Mouse (Mus musculus) liver, adult 2 months (tissue): Measurements from ENCODE around the gene D430041D05Rik. TPM values are rescaled to one million over a fixed set of nuclear protein-coding genes. Genes with fewer than 3 reads are reported as not detected.
"Not testable (repeated sequence)": the region's sequence is repeated elsewhere in the genome, so short reads cannot be mapped to it uniquely, and the experiment has no call there.

ENCODE experiments used
- DNase-seq: peaks from one replicate; pipeline ENCODE4 v3.0.0-alpha.2; 2011; ENCODE audit warnings: low read depth, low spot score; ENCODE audit errors: extremely low read depth
- H3K27ac ChIP-seq: fragments of 200-500 bp; replicated peaks from 2 replicates; pipeline ENCODE4 v1.5.1; 2012; ENCODE audit warnings: low read depth, mild to moderate bottlenecking, control low read depth, inconsistent platforms, low read length; ENCODE audit not compliant: insufficient read depth
- H3K27me3 ChIP-seq: fragments of 200-500 bp; 2 replicates; pipeline ENCODE4 v1.6.1; 2012; ENCODE audit warnings: mild to moderate bottlenecking, moderate library complexity, low read length, inconsistent platforms; ENCODE audit not compliant: control insufficient read depth, insufficient read depth
- H3K36me3 ChIP-seq: fragments of 200-500 bp; 2 replicates; pipeline ENCODE4 v1.6.1; 2012; ENCODE audit warnings: low read length, inconsistent platforms; ENCODE audit not compliant: control insufficient read depth, insufficient read depth
- H3K4me1 ChIP-seq: fragments of 200-500 bp; 2 replicates; pipeline ENCODE4 v1.6.1; 2011; ENCODE audit warnings: low read length; ENCODE audit not compliant: control insufficient read depth, insufficient read depth
- H3K4me3 ChIP-seq: fragments of 200-500 bp; 2 replicates; pipeline ENCODE4 v1.5.1; 2011; ENCODE audit warnings: low read depth, mild to moderate bottlenecking, control low read depth, low read length, moderate library complexity; ENCODE audit not compliant: insufficient read depth
- H3K79me2 ChIP-seq: fragments of 200-500 bp; 2 replicates; pipeline ENCODE4 v1.6.1; 2012; ENCODE audit warnings: inconsistent platforms, mild to moderate bottlenecking, low read length, moderate library complexity; ENCODE audit not compliant: control insufficient read depth, insufficient read depth
- H3K9ac ChIP-seq: fragments of 200-500 bp; 2 replicates; pipeline ENCODE4 v1.6.1; 2012; ENCODE audit warnings: low read depth, mild to moderate bottlenecking, control low read depth, inconsistent platforms, low read length
- CTCF ChIP-seq: fragments of 200-500 bp; IDR thresholded peaks from 2 replicates; pipeline ENCODE4 v1.5.1; 2011; ENCODE audit warnings: low read depth, low read length, control low read depth
- POLR2A ChIP-seq: fragments of 200-500 bp; IDR thresholded peaks from 2 replicates; pipeline ENCODE4 v1.6.1; 2011; ENCODE audit warnings: low read length, control low read depth; ENCODE audit not compliant: insufficient read depth; ENCODE audit errors: extremely low read depth
- WGBS: fragments of 180-500 bp; shearing (Covaris S2); methylation state at CpG from one replicate; pipeline ENCODE4 v1.1.7; 2018; 5-methylcytosine and 5-hydroxymethylcytosine counted together
- polyA plus RNA-seq: library from polyadenylated mRNA; depleted of rRNA; stranded (reverse); fragments of >200 nt; gene quantifications from 2 replicates; pipeline ENCODE4 v1.2.3, GENCODE M21; 2012; rRNA removed
- total RNA-seq: library from RNA; depleted of rRNA; stranded (reverse); fragments of >200 nt; gene quantifications from 2 replicates; pipeline ENCODE4 v1.2.3, GENCODE M21; 2014; rRNA removed

D430041D05Rik gene
- total and polyA plus RNA-seq, 2 experiments = not detected

DNA sequence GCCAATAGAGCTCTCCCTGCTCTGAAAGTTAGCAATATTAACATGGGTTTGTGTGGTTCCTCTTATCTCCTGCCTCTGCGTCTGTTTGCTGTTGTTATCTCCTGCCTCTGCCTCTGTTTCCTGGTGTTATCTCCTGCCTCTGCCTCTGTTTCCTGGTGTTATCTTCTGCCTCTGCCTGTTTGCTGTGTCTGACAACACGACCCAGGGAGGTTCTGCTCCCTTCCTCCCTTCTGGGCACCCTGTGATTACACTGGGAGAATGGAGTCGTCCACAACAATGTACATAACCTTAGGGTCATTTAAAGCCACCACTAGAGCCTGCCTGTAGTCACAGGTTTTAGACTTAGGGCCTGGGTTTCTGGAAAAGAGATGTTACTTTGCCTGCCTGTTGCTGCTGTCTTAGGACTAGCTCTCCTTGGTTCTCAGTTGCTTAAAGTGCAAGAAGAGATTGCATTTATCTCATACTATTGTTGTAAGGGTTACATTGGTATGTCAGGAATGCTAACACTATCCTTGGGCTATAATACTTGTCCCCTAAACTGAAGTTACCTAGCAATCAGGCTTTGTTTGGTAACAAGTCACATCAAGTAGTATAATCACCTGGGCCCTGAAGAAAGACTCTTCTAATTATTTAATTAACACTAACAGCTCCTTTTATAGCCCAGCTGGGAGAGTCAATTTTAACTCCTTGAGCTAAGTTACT is 312.1 kb downstream of the D430041D05Rik start:
- no peaks in the 10 kb centered on the region for H3K27me3 ChIP-seq
- H3K36me3 ChIP-seq = no peaks in the 10 kb centered on the region
- no peak overlapping the region for H3K9ac ChIP-seq
- DNase-seq = no peak
- TF ChIP-seq POLR2A = no peak
- TF ChIP-seq CTCF = no peak
- H3K4me3 ChIP-seq = no peak overlapping the region
- H3K79me2 ChIP-seq = peaks cover 12% of the 10 kb centered on the region; the same call in 1 of the 2 replicates
- peak overlapping the region; percentile 46; the same call in 1 of the 2 replicates for H3K27ac ChIP-seq
- 8% methylated on average over 3 of the region's 3 CpGs for WGBS
- H3K4me1 ChIP-seq = peaks cover 11% of the 10 kb centered on the region

GRCm38 (mm10) chr2:104097396-104097795 is 313.4 kb downstream of the D430041D05Rik start:
- not testable (repeated sequence) for H3K4me1 ChIP-seq, DNase-seq, H3K27ac ChIP-seq, H3K79me2 ChIP-seq, H3K4me3 ChIP-seq, H3K36me3 ChIP-seq, H3K27me3 ChIP-seq, H3K9ac ChIP-seq
- 86% methylated on average over 4 of the region's 4 CpGs for WGBS

DNA sequence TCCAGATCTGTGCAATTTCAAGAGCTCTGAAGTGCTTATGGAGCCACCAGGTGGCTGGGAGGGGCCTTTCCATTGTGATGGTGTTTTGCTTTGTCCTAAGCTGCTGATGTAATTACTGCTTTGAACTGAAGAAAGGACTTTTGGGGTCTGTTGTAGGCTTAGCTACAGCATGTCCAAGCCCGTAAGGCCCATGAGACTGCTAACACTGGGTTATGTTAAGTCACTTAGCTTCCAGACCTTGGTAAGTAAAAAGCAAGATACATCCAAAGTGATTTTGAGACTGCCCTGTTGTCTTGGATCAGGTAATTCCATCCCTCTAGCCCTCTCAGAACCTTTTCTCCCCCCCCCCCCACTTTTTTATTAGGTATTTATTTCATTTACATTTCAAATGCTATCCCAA is 314.0 kb downstream of the D430041D05Rik start:
- not testable (repeated sequence) for H3K36me3 ChIP-seq, H3K79me2 ChIP-seq, H3K4me1 ChIP-seq, H3K27me3 ChIP-seq, H3K27ac ChIP-seq, DNase-seq
- peak overlapping the region; percentile 80; the same call in 1 of the 2 replicates for H3K4me3 ChIP-seq
- 75% methylated on average over 1 of the region's 1 CpGs for WGBS
- peak overlapping the region; percentile 38; the same call in 1 of the 2 replicates for H3K9ac ChIP-seq

GRCm38 (mm10) chr2:104096256-104096655 is 314.6 kb downstream of the D430041D05Rik start:
- Histone ChIP-seq H3K27me3 (no peaks in the 10 kb centered on the region), H3K9ac (peak overlapping the region; percentile 88), H3K79me2 (no peaks in the 10 kb centered on the region; the same call in 1 of the 2 replicates), H3K4me3 (peak overlapping the region; percentile 80), H3K4me1 (peaks cover 4% of the 10 kb centered on the region), H3K36me3 (no peaks in the 10 kb centered on the region), H3K27ac (peak overlapping the region; percentile 85)
- TF ChIP-seq POLR2A (no peak), CTCF (no peak)
- no peak for DNase-seq
- WGBS = 10% methylated on average over 10 of the region's 10 CpGs

- H3K27ac ChIP-seq = peak within 1 kb of the TSS; percentile 85
- H3K36me3 ChIP-seq = no peaks in the 10 kb centered on the region
- H3K9ac ChIP-seq = peak within 1 kb of the TSS; percentile 88
- DNase-seq = peak; percentile 94
- H3K4me3 ChIP-seq = peak within 1 kb of the TSS; percentile 80
- peak; percentile 56; the same call in 1 of the 2 replicates for TF ChIP-seq POLR2A
- TF ChIP-seq CTCF = no peak
- no peaks in the 10 kb centered on the region; the same call in 1 of the 2 replicates for H3K79me2 ChIP-seq
- H3K27me3 ChIP-seq = no peaks in the 10 kb centered on the region
- 2% methylated on average over 15 of the region's 15 CpGs for WGBS
- H3K4me1 ChIP-seq = peaks cover 4% of the 10 kb centered on the region
Observed at GRCm38 (mm10) chr2:104095741-104096213, 315.0 kb downstream of the D430041D05Rik start, which contains the start of gene Cd59a. Cd59a (plus strand) TSS chr2:104095801.

- H3K4me1 ChIP-seq = 0 out of 2 replicates have a peak, but pooled peaks cover 1% of the 10 kb centered on the region
Observed at GRCm38 (mm10) chr2:104093305-104093704, 317.5 kb downstream of the D430041D05Rik start.

More at GRCm38 (mm10) chr2:104093305-104093704, 317.5 kb downstream of the D430041D05Rik start:
- Histone ChIP-seq H3K36me3 (no peaks in the 10 kb centered on the region), H3K4me3 (no peak overlapping the region), H3K9ac (no peak overlapping the region), H3K27me3 (no peaks in the 10 kb centered on the region), H3K27ac (no peak overlapping the region), H3K79me2 (no peaks in the 10 kb centered on the region; the same call in 1 of the 2 replicates)
- WGBS = 72% methylated on average over 2 of the region's 2 CpGs
- DNase-seq = no peak
- TF ChIP-seq POLR2A (no peak), CTCF (no peak)

Other genes with a start within 250 kb of the D430041D05Rik start
- 41.0 and 52.2 TPM in 2 replicates for gene Hipk3, start 83.4 kb upstream of the D430041D05Rik start, total RNA-seq
- gene Hipk3, start 83.4 kb upstream of the D430041D05Rik start, polyA plus RNA-seq = 14.9 and 17.9 TPM in 2 replicates
- gene Cstf3, start 179.5 kb upstream of the D430041D05Rik start, total RNA-seq = 10.5 and 11.8 TPM in 2 replicates
- 5.1 and 5.2 TPM in 2 replicates for gene Cstf3, start 179.5 kb upstream of the D430041D05Rik start, polyA plus RNA-seq